Mouse (Mus musculus) liver, embryonic 15.5 days (tissue): ENCODE data around the gene Sipa1l3. TPM values are rescaled to one million over a fixed set of nuclear protein-coding genes. Genes with fewer than 3 reads are reported as not detected.

Experiments used
- ATAC-seq: fragments of 200-750 bp; cut with Nextera tagmentation; 2 replicates; pipeline ENCODE4 v1.8.0; 2017; ENCODE audit warnings: moderate number of reproducible peaks, mild to moderate bottlenecking, moderate library complexity; ENCODE audit not compliant: insufficient read depth
- H3K27ac ChIP-seq: fragments of 300-500 bp; sonication (generic); replicated peaks from 2 replicates; pipeline ENCODE4 v1.5.1; 2015; ENCODE audit warnings: mild to moderate bottlenecking, inconsistent platforms
- H3K27me3 ChIP-seq: fragments of 300-500 bp; sonication (generic); 2 replicates; pipeline ENCODE4 v1.6.1; 2015; ENCODE audit warnings: mild to moderate bottlenecking, inconsistent platforms
- H3K36me3 ChIP-seq: fragments of 300-500 bp; sonication (generic); replicated peaks from 2 replicates; pipeline ENCODE4 v1.6.1; 2015; ENCODE audit warnings: moderate library complexity, mild to moderate bottlenecking, inconsistent platforms
- H3K4me1 ChIP-seq: fragments of 300-500 bp; sonication (generic); replicated peaks from 2 replicates; pipeline ENCODE4 v1.6.1; 2015; ENCODE audit warnings: inconsistent platforms
- H3K4me2 ChIP-seq: fragments of 300-500 bp; sonication (generic); 2 replicates; pipeline ENCODE4 v1.6.1; 2015; ENCODE audit warnings: moderate library complexity, mild to moderate bottlenecking, inconsistent platforms
- H3K4me3 ChIP-seq: fragments of 300-500 bp; sonication (generic); replicated peaks from 2 replicates; pipeline ENCODE4 v1.5.1; 2015; ENCODE audit warnings: mild to moderate bottlenecking, inconsistent platforms
- H3K9ac ChIP-seq: fragments of 300-500 bp; sonication (generic); 2 replicates; pipeline ENCODE4 v1.6.1; 2015; ENCODE audit warnings: moderate library complexity, mild to moderate bottlenecking, inconsistent platforms
- H3K9me3 ChIP-seq: fragments of 300-500 bp; sonication (generic); replicated peaks from 2 replicates; pipeline ENCODE4 v1.6.1; 2016; ENCODE audit warnings: inconsistent platforms
- WGBS: fragments of 180-500 bp; shearing (Covaris S2); methylation state at CpG from one replicate; pipeline ENCODE4 v1.1.7; 2015; ENCODE audit warnings: mixed read lengths; ENCODE audit not compliant: insufficient replicate concordance; 5-methylcytosine and 5-hydroxymethylcytosine counted together
- polyA plus RNA-seq: library from polyadenylated mRNA; unstranded; fragments of >200 nt; fragmentation: Nextera tagmentation; extraction: Ambion mirVana; gene quantifications from 2 replicates; pipeline ENCODE4 v1.2.1, GENCODE M21; 2015

Gene Sipa1l3
- polyA plus RNA-seq, 1 experiment from 2014 or later, result 2.6 TPM

DNA sequence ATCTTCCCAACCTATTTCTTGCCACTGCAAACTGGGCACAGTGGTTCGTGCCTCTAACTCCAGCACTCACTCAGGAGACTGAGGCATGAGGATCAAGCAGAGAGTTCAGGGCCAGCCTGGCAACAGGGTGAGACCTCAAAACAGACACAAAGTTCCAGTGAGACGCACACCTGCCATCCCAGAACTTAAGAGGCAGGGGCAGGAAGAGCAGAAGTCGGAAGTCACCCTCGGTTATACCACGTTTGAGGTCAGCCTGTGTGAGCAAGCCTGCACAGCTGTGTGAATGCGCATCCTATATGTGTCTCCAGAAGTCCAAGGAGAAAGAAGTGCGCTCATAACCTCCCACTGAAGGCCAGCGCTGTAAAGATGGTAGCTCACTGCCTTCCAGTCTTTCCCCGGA, 61.7 kb downstream of the Sipa1l3 start:
- H3K27ac ChIP-seq, result no peak overlapping the region
- no peak overlapping the region for H3K4me3 ChIP-seq
- H3K27me3 ChIP-seq, result no peaks in the 10 kb centered on the region
- H3K9me3 ChIP-seq, result no peaks in the 10 kb centered on the region
- H3K36me3 ChIP-seq, result no peaks in the 10 kb centered on the region
- no peak overlapping the region for H3K9ac ChIP-seq
- no peak for ATAC-seq
- 64% methylated on average over 9 of the region's 9 CpGs for WGBS
- peaks cover 3% of the 10 kb centered on the region; the same call in 1 of the 2 replicates for H3K4me1 ChIP-seq
- H3K4me2 ChIP-seq, result no peak overlapping the region

DNA sequence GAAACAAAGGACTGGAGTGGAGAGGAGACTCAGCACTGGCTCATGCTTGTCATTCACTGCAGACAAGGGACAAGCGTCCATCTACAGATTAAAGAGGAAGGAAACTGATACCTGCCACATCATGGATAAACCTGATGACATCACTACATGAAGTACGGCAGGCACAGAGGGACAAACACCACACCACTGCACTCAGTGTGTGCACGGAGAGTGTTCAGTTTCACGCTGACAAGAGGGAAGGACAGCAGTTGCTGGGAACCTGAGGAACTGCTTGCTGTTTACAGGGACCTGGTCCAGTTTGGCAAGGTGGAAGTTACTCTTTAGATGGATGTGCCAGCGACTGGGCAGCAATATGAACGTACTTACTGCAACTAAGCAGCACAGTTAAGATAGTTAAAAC, 62.9 kb downstream of the Sipa1l3 start:
- ATAC-seq, result no peak
- H3K9ac ChIP-seq, result no peak overlapping the region
- 50% methylated on average over 6 of the region's 6 CpGs for WGBS
- H3K27ac ChIP-seq, result no peak overlapping the region
- no peak overlapping the region for H3K4me2 ChIP-seq
- H3K4me3 ChIP-seq, result no peak overlapping the region
- no peaks in the 10 kb centered on the region for H3K27me3 ChIP-seq
- H3K36me3 ChIP-seq, result no peaks in the 10 kb centered on the region
- H3K9me3 ChIP-seq, result no peaks in the 10 kb centered on the region
- peaks cover 3% of the 10 kb centered on the region; the same call in 1 of the 2 replicates for H3K4me1 ChIP-seq

DNA sequence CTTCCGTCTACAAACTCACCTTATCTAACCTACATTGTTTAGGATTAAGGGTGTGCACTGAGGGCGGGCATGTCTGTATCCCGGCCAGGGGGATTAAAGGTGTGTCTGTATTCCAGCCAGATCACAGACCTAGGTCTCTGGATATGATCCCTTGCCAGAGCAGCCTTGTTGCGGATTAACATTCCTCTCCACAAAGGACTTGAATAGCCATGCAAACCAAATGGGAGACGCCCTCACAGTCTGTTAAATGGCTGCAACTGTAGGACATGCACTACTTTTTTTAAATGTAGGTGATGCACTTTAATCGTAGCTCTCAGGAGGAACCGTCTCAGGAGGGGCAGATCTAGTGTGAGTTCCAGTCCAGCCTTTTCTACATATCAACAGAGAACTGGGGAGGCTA, 63.5 kb downstream of the Sipa1l3 start:
- 67% methylated on average over 7 of the region's 7 CpGs for WGBS
- no peaks in the 10 kb centered on the region for H3K9me3 ChIP-seq

DNA sequence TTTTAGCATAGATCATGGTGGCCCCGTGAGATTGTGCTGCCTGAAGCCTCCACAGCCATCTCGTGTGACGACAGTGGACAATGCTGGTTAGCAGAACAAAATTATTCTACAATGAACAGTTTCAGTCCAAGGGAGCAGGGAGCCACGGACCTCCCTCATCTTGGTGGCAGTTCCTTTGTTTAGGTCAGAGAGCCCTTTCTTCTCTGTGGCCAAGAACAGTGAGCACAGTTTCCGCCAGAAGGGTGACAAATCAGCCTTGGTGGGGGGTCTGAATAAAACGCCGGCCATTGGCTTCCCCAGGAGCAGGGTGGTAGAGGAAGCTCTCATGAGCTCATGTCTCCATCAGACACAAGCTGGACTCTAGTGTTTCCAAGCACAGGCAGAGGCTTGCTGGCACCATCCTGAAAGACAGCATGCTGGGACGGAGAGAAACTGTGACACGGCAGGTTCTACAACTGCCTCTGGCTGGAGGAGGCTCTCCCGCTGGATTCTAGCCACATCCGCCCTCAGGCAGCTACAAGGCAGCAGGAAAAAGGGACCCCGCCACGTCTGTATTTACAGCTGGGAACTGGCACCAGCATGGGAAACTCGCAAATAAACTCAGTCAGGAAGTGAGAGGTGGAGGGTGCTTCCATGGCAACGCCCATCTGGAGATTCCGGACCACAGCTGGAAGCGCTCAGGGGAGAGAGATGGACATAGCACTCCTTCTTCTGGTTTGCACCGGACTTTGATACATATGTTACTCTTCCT, 65.3 kb downstream of the Sipa1l3 start:
- no peak for ATAC-seq
- no peak overlapping the region for H3K4me2 ChIP-seq

More for the DNA sequence above, 63.5 kb downstream of the Sipa1l3 start:
- Histone ChIP-seq H3K27me3 (no peaks in the 10 kb centered on the region), H3K4me1 (peaks cover 3% of the 10 kb centered on the region; the same call in 1 of the 2 replicates), H3K27ac (no peak overlapping the region), H3K36me3 (no peaks in the 10 kb centered on the region), H3K4me3 (no peak overlapping the region), H3K9ac (no peak overlapping the region), H3K4me2 (no peak overlapping the region)
- ATAC-seq, result no peak

DNA sequence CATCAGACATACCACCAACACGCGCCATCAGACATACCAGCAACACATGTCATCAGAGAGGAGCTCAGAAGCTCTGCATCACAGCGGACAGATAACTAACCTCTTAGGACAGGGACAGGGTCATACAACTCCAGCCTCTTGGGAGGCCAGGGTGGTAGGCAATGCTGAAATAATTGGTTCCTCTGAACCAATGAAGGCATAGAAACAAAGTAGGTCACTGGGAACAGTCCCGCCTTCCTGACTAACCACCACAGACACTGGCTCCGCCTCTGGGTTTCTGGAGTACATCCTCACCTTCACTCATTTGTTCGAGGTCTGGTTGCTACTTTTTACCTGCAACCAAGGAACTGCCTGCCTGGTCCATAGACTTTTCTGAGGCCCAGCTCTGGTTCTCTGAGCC, 66.1 kb downstream of the Sipa1l3 start:
- Histone ChIP-seq H3K36me3 (no peaks in the 10 kb centered on the region), H3K4me3 (no peak overlapping the region), H3K27ac (no peak overlapping the region), H3K27me3 (no peaks in the 10 kb centered on the region), H3K9ac (no peak overlapping the region), H3K4me1 (no peaks in the 10 kb centered on the region; the same call in 1 of the 2 replicates), H3K9me3 (no peaks in the 10 kb centered on the region), H3K4me2 (no peak overlapping the region)
- 77% methylated on average over 6 of the region's 6 CpGs for WGBS
- ATAC-seq, result no peak

More for the DNA sequence above, 65.3 kb downstream of the Sipa1l3 start:
- no peak overlapping the region for H3K9ac ChIP-seq
- H3K9me3 ChIP-seq, result no peaks in the 10 kb centered on the region
- H3K36me3 ChIP-seq, result no peaks in the 10 kb centered on the region
- H3K27ac ChIP-seq, result peak overlapping the region; percentile 48
- H3K4me1 ChIP-seq, result peaks cover 2% of the 10 kb centered on the region; the same call in 1 of the 2 replicates
- no peak overlapping the region for H3K4me3 ChIP-seq
- WGBS, result 40% methylated on average over 18 of the region's 18 CpGs
- no peaks in the 10 kb centered on the region for H3K27me3 ChIP-seq

DNA sequence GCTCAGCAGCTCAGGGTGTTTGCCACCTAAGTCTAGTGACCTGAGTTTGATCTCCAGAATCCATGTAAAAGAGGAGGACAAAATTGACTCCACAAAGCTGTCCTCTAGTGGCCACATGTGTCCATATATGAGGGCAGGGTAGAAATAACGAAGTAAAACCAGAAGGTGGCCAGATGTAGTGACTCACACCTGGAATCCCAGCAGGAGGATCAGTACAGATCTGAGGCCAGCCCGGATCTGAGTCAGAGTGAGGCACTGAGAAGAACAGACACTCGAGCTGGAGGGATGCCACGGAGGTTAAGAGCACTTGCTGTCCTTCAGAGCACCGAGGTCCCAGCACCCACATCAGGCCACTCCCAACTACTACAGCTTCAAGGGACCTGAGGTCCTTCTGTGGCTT, 68.3 kb downstream of the Sipa1l3 start:
- Histone ChIP-seq H3K9ac (no peak overlapping the region), H3K27ac (no peak overlapping the region), H3K4me1 (peaks cover 2% of the 10 kb centered on the region; the same call in 1 of the 2 replicates), H3K4me3 (no peak overlapping the region), H3K36me3 (no peaks in the 10 kb centered on the region), H3K27me3 (no peaks in the 10 kb centered on the region), H3K9me3 (no peaks in the 10 kb centered on the region), H3K4me2 (no peak overlapping the region)
- no peak for ATAC-seq
- WGBS, result 67% methylated on average over 5 of the region's 5 CpGs

DNA sequence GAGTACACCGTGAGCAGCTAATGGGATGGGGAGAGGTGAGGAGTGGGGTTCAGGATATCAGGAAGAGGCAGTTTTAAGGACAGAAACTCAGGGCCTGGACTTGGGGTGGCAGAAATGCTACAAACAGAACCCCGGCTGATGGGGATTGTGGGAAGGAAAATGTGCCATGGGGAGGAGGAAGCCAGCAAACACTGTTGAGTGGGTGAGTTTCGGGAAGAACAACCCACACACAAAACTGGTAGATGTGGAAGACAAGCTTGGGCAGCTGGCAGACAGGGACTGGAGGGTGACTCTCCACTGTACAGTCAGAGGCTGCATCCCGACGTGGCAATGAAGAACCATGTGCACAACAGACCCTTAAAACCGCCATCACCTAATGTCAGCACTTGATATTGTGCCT, 69.6 kb downstream of the Sipa1l3 start:
- ATAC-seq, result no peak
- 74% methylated on average over 6 of the region's 6 CpGs for WGBS
- no peak overlapping the region for H3K27ac ChIP-seq

DNA sequence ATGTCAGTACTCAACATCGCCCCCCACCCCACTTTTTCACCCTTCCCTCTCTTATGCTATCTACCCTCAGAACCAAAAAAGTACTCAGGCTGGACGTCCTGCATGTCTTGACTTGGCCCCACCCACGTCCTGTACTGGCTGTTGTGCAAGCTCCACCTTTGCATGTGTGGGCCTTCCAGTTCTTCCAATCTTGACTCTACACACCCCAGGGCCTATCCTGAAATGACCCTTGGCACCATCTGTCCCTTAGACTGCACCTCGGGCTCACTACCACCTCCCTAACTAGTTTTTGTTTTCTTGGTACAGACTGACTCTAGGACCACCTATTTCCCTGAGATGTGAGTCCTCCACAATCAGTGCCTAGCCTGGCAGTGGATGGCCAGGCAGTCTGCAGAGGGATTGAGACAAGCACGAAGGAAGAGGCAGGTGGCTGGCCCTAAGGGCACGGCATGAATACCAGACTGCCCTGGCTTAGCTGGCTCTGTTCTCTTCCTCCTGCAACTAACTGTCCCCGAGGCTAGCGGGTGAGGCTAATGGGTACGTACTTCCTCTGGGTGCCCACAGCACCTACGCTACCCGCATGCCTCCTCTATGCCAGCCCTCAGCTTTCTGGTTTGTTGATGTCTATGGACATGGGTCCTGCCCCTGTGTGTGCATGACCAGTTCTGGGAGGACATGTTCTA, 71.2 kb downstream of the Sipa1l3 start:
- ATAC-seq, result no peak
- no peak overlapping the region for H3K9ac ChIP-seq
- H3K9me3 ChIP-seq, result no peaks in the 10 kb centered on the region
- H3K4me3 ChIP-seq, result no peak overlapping the region
- H3K4me2 ChIP-seq, result no peak overlapping the region
- 0 out of 2 replicates have a peak, but pooled peaks cover 2% of the 10 kb centered on the region for H3K4me1 ChIP-seq
- H3K27me3 ChIP-seq, result no peaks in the 10 kb centered on the region
- no peak overlapping the region for H3K27ac ChIP-seq
- no peaks in the 10 kb centered on the region for H3K36me3 ChIP-seq
- whole genome bisulfite sequencing, result 60% methylated on average over 11 of the region's 11 CpGs

More for the DNA sequence above, 69.6 kb downstream of the Sipa1l3 start:
- Histone ChIP-seq H3K27me3 (no peaks in the 10 kb centered on the region), H3K9me3 (no peaks in the 10 kb centered on the region), H3K4me1 (peaks cover 2% of the 10 kb centered on the region; the same call in 1 of the 2 replicates), H3K4me3 (no peak overlapping the region), H3K4me2 (no peak overlapping the region), H3K36me3 (no peaks in the 10 kb centered on the region), H3K9ac (no peak overlapping the region)

DNA sequence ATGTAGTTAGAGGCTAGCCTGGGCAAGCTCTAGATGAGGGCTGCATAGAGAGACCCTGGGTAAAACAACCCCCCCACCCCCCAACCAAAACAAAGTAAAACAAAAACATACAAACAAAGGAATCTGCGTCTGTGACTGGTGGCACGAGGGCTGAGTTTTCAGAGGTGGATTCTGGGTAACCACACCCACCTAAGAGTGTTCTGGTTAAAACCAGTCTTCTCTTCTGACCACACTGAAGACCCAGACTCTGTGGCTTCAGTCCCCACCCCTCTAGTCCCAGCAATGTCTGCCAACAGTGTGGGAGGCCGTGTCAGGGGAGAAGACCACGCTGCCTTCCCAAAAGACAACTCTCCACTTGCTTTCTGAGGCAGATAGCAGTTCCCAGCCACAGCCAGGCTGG, 72.3 kb downstream of the Sipa1l3 start:
- H3K9me3 ChIP-seq, result no peaks in the 10 kb centered on the region
- no peak overlapping the region for H3K4me2 ChIP-seq
- no peaks in the 10 kb centered on the region for H3K36me3 ChIP-seq
- WGBS, result 56% methylated on average over 4 of the region's 4 CpGs
- no peaks in the 10 kb centered on the region for H3K27me3 ChIP-seq
- no peak overlapping the region for H3K4me3 ChIP-seq
- ATAC-seq, result no peak
- no peak overlapping the region for H3K9ac ChIP-seq
- no peak overlapping the region for H3K27ac ChIP-seq
- H3K4me1 ChIP-seq, result 0 out of 2 replicates have a peak, but pooled peaks cover 2% of the 10 kb centered on the region

DNA sequence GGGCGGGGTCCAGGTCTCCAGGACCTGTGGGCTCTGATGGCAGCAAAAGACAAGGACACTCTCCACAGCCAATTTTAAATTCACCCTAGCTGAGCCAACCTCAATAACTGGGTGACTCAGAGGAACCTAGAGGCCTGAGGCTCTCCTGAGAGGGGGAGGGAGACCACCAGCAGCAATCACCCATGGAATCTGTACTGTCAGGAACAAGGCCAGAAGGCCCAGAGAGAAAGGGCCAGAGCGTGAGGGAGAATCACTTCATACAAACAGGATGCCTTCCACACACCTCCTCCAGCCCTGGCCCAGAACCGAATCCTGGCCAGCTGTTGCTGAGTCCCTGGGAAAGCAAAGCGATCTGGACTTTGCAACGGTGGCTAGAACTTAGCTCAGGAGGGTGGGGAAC, 73.9 kb downstream of the Sipa1l3 start:
- WGBS, result 59% methylated on average over 5 of the region's 5 CpGs
- Histone ChIP-seq H3K27ac (no peak overlapping the region), H3K9ac (no peak overlapping the region), H3K27me3 (no peaks in the 10 kb centered on the region), H3K4me3 (no peak overlapping the region), H3K4me1 (0 out of 2 replicates have a peak, but pooled peaks cover 2% of the 10 kb centered on the region), H3K9me3 (no peaks in the 10 kb centered on the region), H3K4me2 (no peak overlapping the region), H3K36me3 (no peaks in the 10 kb centered on the region)
- no peak for ATAC-seq

DNA sequence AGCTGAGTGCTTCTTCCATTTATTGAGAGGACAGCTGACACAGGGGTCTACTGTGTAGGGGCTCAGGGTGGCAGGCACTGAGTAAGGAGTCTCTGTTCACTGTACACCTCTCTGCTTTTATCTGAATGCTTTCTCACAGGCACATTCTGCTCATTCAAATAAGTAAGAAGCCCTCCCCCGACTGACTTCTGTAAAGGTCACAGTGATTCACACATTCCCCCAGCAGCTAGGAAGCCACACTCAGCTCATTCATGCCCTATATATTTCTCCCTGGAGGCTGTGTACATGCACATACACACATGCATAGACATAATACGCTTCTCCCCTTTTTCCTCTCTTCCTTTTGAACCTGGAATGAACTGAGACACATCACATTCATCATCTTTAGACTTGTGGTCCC, 74.4 kb downstream of the Sipa1l3 start:
- no peak for ATAC-seq
- H3K9me3 ChIP-seq, result no peaks in the 10 kb centered on the region
- no peaks in the 10 kb centered on the region for H3K36me3 ChIP-seq
- no peak overlapping the region for H3K9ac ChIP-seq
- 66% methylated on average over 2 of the region's 2 CpGs for WGBS
- no peak overlapping the region for H3K27ac ChIP-seq
- H3K4me2 ChIP-seq, result no peak overlapping the region
- 0 out of 2 replicates have a peak, but pooled peaks cover 2% of the 10 kb centered on the region for H3K4me1 ChIP-seq
- no peaks in the 10 kb centered on the region for H3K27me3 ChIP-seq
- no peak overlapping the region for H3K4me3 ChIP-seq
